Mouse (Mus musculus) bone marrow, adult 2 months (tissue): ENCODE measurements around the gene Ap1m2.
A peak's percentile ranks its signal among the peaks of the same experiment; 100 is the strongest.

Source experiments
- CTCF ChIP-seq: fragments of 200-500 bp; IDR thresholded peaks from 2 replicates; pipeline ENCODE4 v1.5.1; 2011; ENCODE audit warnings: low read length, control low read depth; ENCODE audit not compliant: control insufficient read depth, insufficient read depth
- POLR2A ChIP-seq: fragments of 200-500 bp; IDR thresholded peaks from 2 replicates; pipeline ENCODE4 v1.6.1; 2011; ENCODE audit warnings: low read depth, mild to moderate bottlenecking, control low read depth, low read length, borderline replicate concordance; ENCODE audit not compliant: control insufficient read depth

DNA sequence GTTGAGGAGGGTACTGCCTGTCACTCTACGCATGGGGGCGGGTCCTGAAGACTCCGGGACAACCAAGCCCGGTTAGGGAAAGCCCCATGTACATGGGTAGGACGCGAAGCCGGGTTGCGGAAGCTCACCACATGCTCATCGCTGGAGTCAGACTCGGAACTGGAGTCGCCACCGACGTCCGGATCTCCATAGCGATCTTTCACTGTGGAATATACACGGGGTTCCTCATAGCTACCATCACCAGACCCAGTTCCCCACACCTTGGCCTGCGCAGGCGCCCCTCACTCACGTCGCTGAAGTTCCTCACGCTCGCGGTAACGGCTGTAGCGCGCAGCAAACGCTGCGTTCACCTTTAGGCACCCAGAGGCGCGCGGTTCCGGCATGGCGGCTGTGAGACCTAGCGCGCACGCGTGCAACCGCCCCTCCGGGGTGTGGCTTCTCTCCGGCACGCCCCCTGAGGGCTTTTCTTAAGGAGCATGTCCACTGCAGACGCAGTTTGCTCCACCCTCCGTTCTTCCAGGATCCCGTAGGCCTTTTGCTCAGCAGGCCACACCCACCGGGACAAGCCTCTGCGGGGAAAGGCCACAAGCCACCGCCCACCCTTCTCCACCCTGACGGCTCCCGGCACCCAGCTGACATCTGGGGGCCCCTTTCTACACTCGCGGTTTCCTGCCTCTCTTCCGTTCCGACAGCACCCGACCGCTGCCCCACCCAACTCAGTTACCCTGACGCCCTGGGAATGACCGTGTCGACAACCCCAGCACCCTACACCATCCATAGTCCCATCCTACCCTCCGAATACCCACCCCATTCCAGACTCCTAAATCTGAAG is 24.4 kb downstream of the Ap1m2 start, which contains the start of gene Kri1:
- no peak for TF ChIP-seq CTCF
- peak; percentile 67 for TF ChIP-seq POLR2A
